9 mouse cellular contexts compared by ENCODE assay signal in genomic region chr11:68114202-68114601, GRCm38 (mm10).
DNase-seq lines count a peak whose midpoint lies in the region; ATAC-seq lines count a peak whose summit lies in the region.
"Had no signal": no experiment of that assay in that cellular context is flagged by ENCODE, and none has a peak within 500 bp of the region (broad histone marks: within the 10 kb centered on the region; RNA-seq: fewer than 3 reads in every experiment).

No protein-coding gene starts in this region.

- H3K27me3 ChIP-seq in forebrain, embryonic 10.5 days (ENCODE audit: poor library complexity, severe bottlenecking) = no peaks in the 10 kb centered on the region
- H3K27me3 ChIP-seq in forebrain, embryonic 11.5 days (ENCODE audit: control insufficient read depth, insufficient read depth, low read length) = no peaks in the 10 kb centered on the region
- H3K27me3 ChIP-seq in midbrain, embryonic 12.5 days = peaks cover 3% of the 10 kb centered on the region; the same call in 1 of the 2 replicates
- H3K27me3 ChIP-seq: limb, embryonic 12.5 days had no signal

- no peak overlapping the region for H3K4me3 ChIP-seq in forebrain, embryonic 10.5 days
- H3K4me3 ChIP-seq in forebrain, embryonic 11.5 days (ENCODE audit: low read depth, low read length) = no peak overlapping the region
- H3K4me3 ChIP-seq in midbrain, embryonic 12.5 days = no peak overlapping the region
- H3K4me3 ChIP-seq: limb, embryonic 12.5 days had no signal

- intact Hi-C loops in gastrocnemius, postnatal 36 days (cut with DNase I) = no loop called here

- H3K9me3 ChIP-seq in forebrain, embryonic 10.5 days = no peaks in the 10 kb centered on the region
- H3K9me3 ChIP-seq in forebrain, embryonic 11.5 days (ENCODE audit: control insufficient read depth, low read length) = no peaks in the 10 kb centered on the region
- no peaks in the 10 kb centered on the region for H3K9me3 ChIP-seq in midbrain, embryonic 12.5 days
- H3K9me3 ChIP-seq: limb, embryonic 12.5 days had no signal

- ATAC-seq in forebrain, embryonic 11.5 days (replicated peaks; ENCODE audit: low FRiP score) = no peak
- no peak for ATAC-seq in midbrain, embryonic 12.5 days (ENCODE audit: low FRiP score, low read depth)

- H3K9ac ChIP-seq in forebrain, embryonic 11.5 days (ENCODE audit: low read length) = no peak overlapping the region
- no peak overlapping the region for H3K9ac ChIP-seq in midbrain, embryonic 12.5 days (replicated peaks)
- H3K9ac ChIP-seq: limb, embryonic 12.5 days had no signal

- H3K27ac ChIP-seq in forebrain, embryonic 10.5 days = peak overlapping the region; percentile 65
- no peak overlapping the region for H3K27ac ChIP-seq in forebrain, embryonic 11.5 days (ENCODE audit: low read depth, low read length)
- peak overlapping the region; percentile 31 for H3K27ac ChIP-seq in midbrain, embryonic 12.5 days (replicated peaks)
- H3K27ac ChIP-seq: limb, embryonic 12.5 days had no signal

- no peak overlapping the region for H3K4me2 ChIP-seq in forebrain, embryonic 11.5 days (ENCODE audit: low read depth, low read length, severe bottlenecking)
- peak overlapping the region; percentile 15; the same call in 1 of the 2 replicates for H3K4me2 ChIP-seq in midbrain, embryonic 12.5 days (replicated peaks)
- H3K4me2 ChIP-seq: limb, embryonic 12.5 days had no signal

- 23% methylated on average over 6 of the region's 6 CpGs for WGBS in forebrain, embryonic 10.5 days
- 21% methylated on average over 6 of the region's 6 CpGs for WGBS in forebrain, embryonic 11.5 days
- 23% methylated on average over 6 of the region's 6 CpGs for WGBS in midbrain, embryonic 12.5 days

- H3K4me1 ChIP-seq in forebrain, embryonic 10.5 days = peaks cover 20% of the 10 kb centered on the region
- H3K4me1 ChIP-seq in forebrain, embryonic 11.5 days (replicated peaks; ENCODE audit: control insufficient read depth, insufficient read depth, low read length) = peaks cover 8% of the 10 kb centered on the region
- H3K4me1 ChIP-seq in midbrain, embryonic 12.5 days = peaks cover 13% of the 10 kb centered on the region

- H3K36me3 ChIP-seq in forebrain, embryonic 10.5 days (replicated peaks) = no peaks in the 10 kb centered on the region
- no peaks in the 10 kb centered on the region for H3K36me3 ChIP-seq in forebrain, embryonic 11.5 days (ENCODE audit: control insufficient read depth, insufficient read depth, low read length)
- H3K36me3 ChIP-seq in midbrain, embryonic 12.5 days = no peaks in the 10 kb centered on the region
- H3K36me3 ChIP-seq: limb, embryonic 12.5 days had no signal

- DNase-seq in forebrain, embryonic 10.5 days (ENCODE audit: extremely low spot score, low spot score) = no peak
- no peak for DNase-seq in forebrain, embryonic 11.5 days (ENCODE audit: low spot score)
- peak; percentile 12 for DNase-seq in kidney, postnatal 14 days
- no peak for DNase-seq in kidney, adult 11 months
- peak; percentile 31 for DNase-seq in R1 (ENCODE audit: low read depth, low spot score)
- no peak for DNase-seq in gastrocnemius, postnatal 36 days
- no peak for DNase-seq in gastrocnemius, adult 8-10 months (ENCODE audit: low spot score in 2 of 2)

Comparison
In these comparisons a context has a peak if more than half of its experiments do, and no peak if none do; other contexts are left out.
1. DNase-seq: peak in kidney, postnatal 14 days (single experiment) and R1 (single experiment); none in forebrain, embryonic 10.5 days (single experiment), forebrain, embryonic 11.5 days (single experiment), kidney, adult 11 months (single experiment), gastrocnemius, postnatal 36 days (0 of 2) and gastrocnemius, adult 8-10 months (0 of 2).